ENCODE assay signal across 24 mouse cellular contexts in genomic region chr6:132761831-132762230, GRCm38 (mm10). TPM values are rescaled to one million over a fixed set of nuclear protein-coding genes. Genes with fewer than 3 reads are reported as not detected.
"Had no signal": no experiment of that assay in that cellular context is flagged by ENCODE, and none has a peak within 500 bp of the region (broad histone marks: within the 10 kb centered on the region; RNA-seq: fewer than 3 reads in every experiment).

TSS of gene Tas2r102 (plus strand) at chr6:132762131.

- H3K36me3 ChIP-seq: neural tube, embryonic 13.5 days; neural tube, embryonic 15.5 days; stomach, embryonic 15.5 days had no signal

- H3K27ac ChIP-seq: neural tube, embryonic 13.5 days; neural tube, embryonic 15.5 days; stomach, embryonic 15.5 days; stomach, postnatal 0 days had no signal

- H3K4me1 ChIP-seq: neural tube, embryonic 13.5 days; neural tube, embryonic 15.5 days; stomach, embryonic 15.5 days had no signal

- H3K9me3 ChIP-seq: neural tube, embryonic 13.5 days; neural tube, embryonic 15.5 days; stomach, embryonic 15.5 days had no signal

- DNase-seq: retina, postnatal 1 day; right cerebral cortex, adult 18-20 months; right cerebral cortex, postnatal 14 days; right cerebral cortex, postnatal 25 days; right cerebral cortex, postnatal 4 days; spleen, adult 18-20 months; thymus, adult 18-20 months; thymus, adult 2 months; thymus, postnatal 14 days; thymus, postnatal 25 days; thymus, postnatal 36 days; thymus, postnatal 4 days had no signal

- H3K4me2 ChIP-seq: neural tube, embryonic 13.5 days; neural tube, embryonic 15.5 days; stomach, embryonic 15.5 days had no signal

- H3K27me3 ChIP-seq: neural tube, embryonic 13.5 days; neural tube, embryonic 15.5 days; stomach, embryonic 15.5 days had no signal

- H3K9ac ChIP-seq: neural tube, embryonic 13.5 days; neural tube, embryonic 15.5 days; stomach, embryonic 15.5 days had no signal

- H3K4me3 ChIP-seq: neural tube, embryonic 13.5 days; neural tube, embryonic 15.5 days; stomach, embryonic 15.5 days had no signal

RNA-seq across cellular contexts. Expression of gene Tas2r102, which starts in this region (rescaled TPM):
- polyA plus RNA-seq: neural tube, embryonic 13.5 days; neural tube, embryonic 14.5 days; neural tube, embryonic 15.5 days; small intestine, adult 2 months; spleen, adult 2 months; stomach, embryonic 14.5 days; stomach, embryonic 15.5 days; stomach, embryonic 16.5 days; stomach, postnatal 0 days; testis, adult 2 months; thymus, adult 2 months; thymus, postnatal 0 days; urinary bladder, adult 2 months had no signal
